Mouse (Mus musculus): Measurements from ENCODE around the gene Cpsf2.
"Not testable (repeated sequence)": the region's sequence is repeated elsewhere in the genome, so short reads cannot be mapped to it uniquely, and the experiment has no call there.

Gene Cpsf2

DNA sequence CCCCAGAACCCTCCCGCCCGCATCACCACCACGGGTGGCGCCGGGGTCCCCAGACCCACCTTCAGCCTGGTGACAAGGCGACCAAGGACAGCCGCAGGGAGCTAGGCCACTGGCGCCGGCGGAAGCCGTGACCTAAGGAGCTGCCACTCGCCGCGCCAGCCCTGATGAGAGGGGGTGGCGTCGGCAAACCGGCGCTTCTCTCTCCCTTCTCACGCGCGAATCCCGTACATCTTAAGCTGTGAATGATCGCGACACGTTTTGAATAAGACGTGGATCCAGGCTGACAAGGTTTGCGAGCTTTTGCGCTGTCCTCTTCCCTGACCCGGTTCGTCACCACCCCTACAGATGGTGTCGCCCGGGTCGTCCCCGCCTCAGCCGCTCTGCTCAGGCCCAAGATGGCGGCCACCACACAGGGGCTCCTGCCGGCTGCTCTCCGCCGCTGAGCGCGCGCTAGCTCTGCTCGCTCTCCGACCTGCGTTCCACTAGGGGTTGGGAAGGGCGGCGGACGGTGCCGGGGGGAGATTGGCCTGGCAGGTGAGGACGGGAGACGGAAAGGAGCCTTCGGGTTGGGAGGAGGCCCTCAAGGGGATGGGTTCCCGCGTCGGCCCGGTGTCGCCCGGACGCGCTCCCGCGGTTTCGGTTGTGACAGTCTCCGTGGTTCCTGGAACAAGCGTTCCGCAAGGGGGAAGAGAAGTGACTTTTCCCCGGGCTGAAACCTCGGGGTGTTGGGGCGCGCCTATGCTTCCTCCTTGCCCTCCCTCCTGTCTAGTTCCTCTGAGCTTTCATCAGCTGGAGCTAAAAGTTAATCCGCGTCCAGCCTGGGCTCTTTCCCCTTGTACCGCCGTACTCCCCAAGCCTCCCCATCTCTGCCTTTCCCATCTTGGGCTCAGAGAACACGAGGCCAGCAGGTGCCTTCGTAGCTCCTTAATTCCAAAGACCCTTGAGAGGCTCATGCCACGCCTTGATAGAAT lies at the start of gene Cpsf2:
Gene Cpsf2, plus strand, starts transcription at position 388 of the 971 bp plus-strand sequence.
- DNase-seq: peak; percentile 82

DNA sequence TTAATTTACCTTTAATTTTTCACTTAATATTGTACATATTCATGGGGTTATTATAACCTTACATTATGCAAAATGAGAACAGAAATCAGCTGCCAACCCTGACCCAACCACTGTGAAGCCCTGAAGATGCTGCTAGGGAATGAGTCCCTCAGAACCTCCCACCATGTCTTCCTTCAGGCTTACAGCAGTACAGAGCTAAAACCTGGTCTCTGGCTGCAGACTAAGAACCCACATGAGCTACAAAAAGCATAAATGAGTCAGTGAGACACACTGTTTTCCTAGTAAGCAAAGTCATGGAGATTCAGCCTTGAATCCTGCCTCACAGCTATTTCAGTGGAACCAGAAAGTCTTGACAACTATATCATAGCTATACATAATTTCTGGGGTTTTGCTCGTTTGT lies 47.4 kb upstream of the Cpsf2 start:
- DNase-seq: no peak

DNA sequence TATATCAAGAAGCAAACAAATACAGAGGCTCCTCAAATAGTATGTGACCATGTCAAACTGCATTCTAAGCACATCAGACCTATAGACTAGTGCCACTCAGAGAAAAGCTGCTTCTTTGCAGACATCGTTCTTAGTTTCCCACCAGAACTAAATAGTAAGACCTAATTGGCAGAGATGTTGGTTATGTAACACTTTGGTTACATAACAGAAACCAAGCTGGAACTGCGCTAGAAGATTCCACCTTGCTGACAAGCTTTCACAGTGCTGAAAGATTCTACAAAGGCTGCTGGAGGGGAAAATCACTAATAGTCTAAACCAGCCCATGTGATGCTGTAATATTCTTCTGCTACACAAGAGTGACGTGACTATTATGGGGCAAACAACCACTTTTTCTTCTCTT lies 40.6 kb upstream of the Cpsf2 start:
- DNase-seq: no peak

DNA sequence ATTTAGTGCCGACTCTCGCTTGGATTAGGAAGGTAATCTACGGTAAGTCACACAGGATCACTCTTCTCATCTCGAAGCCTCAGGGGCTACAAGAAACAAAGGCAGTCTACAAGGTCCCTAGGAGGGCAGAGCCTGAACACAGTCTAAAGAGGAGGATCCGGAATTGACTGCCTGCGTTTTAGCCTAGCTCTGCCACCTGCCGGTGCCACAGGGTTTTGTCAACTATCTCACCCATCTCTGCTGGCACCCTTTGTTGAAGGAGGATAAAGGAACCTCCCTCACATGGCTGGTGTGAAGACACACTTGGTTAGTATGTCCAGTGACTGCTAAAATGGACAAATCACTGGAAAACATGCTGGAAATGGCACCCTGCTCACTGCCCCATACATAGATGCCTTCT lies 38.2 kb upstream of the Cpsf2 start:
- DNase-seq: no peak

DNA sequence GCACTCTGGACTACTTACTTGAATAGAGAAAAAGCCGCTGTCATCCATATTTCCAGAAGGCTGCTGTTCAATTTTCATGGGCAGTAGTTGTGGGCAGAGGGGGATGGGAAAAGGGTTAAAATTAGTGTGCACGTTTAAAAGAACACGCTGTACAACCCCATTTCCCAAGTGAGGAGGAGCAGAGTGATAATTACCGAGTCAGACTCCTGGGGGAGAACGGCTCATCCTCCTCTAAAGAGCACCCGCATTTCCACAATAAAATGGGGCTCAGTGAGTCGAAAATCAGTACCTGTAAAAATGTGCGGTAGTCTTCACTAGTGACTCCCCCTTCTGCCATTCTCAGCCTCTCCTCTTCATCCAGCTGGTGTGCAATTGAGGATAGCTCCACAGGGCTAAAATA lies 27.8 kb upstream of the Cpsf2 start:
- no peak for DNase-seq

DNA sequence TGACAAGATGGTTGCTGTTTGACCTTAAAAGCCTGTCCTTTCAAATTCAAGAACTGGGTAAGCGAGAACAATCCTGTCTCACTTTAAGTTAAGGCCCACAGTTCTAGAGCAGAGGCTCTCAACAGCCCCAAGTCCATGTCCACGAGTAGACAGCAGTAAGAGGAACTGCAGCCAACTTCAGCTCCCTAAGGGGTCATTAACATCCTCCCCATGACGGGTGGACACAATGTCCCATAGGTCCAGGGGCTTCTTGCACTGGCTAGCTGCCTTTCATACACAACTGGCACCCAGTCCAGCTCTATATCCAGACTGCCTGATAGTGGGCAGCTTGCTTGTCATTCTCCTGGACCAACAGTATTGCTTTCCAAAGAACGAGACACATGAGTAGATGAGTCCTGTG lies 27.0 kb upstream of the Cpsf2 start:
- DNase-seq: no peak

DNA sequence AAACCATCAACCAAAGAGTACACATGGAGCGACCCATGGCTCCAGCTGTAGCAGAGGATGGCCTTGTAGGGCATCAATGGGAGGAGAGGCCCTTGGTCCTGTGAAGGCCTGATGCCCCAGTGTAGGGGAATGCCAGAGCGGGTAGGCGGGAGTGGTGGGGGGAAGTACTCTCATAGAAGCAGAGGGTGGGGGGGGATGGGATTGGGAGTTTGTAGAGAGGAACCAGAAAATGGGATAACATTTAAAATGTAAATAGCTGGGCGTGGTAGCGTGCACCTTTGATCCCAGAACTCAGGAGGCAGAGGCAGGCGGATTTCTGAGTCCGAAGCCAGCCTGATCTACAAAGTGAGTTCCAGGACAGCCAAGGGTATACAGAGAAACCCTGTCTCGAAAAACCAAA lies 20.0 kb upstream of the Cpsf2 start:
- not testable (repeated sequence) for DNase-seq

DNA sequence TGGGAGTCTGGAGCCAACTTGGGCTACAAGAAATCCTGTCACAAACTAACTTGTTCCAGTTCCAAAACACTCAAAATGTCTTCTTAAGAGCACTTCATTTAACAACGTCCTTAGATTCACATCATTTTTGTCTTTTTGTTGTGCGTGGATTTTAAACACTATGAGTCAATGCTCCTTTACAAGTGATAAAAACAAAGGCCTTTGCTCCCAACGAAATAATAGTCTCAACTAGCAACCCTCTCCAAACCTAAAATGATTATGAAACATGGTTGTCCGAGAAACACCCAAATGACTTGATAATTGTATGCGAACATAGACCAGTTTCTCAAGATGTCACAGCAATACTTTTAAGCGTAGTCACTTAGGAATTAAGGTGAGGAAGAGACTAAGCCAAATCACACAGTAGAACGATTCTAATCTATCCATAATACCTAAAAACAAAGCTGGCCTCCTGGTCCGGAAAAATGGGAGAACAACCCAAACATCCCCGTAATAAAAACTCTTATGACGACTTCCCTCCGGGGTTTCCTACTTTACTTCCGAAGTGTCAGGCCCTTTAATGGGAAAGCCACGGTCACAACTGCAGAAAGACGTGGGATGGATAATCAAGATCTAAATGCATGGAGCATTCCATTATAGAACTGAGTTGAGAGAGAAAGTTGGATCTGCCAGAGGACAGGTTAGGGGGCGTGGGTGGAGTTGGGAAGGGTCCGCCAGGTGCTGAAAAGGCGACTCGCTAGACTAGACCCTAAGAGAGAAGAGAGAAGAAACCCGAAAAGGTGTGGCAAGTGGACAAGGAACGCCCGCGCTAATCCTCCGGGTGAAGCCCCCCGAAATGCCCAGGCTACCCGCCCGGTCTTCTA lies 18.5 kb upstream of the Cpsf2 start:
- DNase-seq: no peak

DNA sequence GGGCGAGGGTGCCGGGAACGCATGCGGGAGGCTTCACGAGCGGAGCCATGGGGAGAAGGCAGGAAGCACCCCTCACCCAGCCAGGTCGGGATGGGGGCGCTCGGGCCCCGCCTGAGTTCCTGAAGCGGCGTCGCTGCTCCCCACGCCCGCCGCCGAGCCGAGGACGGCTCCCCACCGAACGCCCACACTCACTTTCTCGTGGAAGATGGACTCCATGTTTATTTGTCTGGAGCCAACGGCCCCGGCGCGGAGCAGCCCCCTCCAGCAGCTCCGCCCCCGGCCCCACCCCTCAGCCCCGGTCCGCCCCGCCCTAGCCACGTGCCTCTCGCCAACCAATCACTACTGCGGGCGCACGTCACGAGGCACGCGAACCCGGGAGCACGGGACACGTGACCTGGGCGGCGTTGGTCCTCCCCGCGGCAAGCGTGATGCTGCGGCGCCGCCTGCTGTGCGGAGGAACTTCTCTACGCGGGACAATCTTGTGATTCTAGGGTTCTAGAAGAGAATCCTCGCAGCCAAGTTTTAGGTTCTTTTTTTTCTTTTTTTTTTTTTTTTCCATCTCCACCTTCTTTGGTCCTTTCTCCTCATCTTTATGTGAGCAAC lies 17.7 kb upstream of the Cpsf2 start, which contains the start of gene Atxn3:
Gene Atxn3, minus strand, starts transcription at position 305 of the 603 bp plus-strand sequence.
- DNase-seq: peak; percentile 97

DNA sequence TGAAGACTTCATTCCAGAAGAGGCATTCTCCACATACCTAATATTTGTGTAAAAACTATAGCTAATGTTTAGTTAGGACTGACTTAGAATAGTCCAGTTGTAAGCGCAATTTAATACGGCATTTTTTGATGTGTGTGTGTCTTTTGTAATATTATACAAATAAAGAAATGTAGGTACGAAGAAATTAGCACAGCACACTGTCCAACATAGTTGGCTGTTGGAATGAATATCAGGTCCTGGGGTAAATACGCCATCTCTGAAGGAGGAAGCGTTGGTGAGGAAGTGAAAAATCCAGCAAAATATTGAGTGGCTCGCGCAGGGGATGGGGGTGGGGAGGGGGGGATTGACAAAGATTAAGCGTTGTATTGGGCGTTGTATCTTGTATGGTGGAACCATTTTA lies 17.2 kb upstream of the Cpsf2 start:
- DNase-seq: no peak

DNA sequence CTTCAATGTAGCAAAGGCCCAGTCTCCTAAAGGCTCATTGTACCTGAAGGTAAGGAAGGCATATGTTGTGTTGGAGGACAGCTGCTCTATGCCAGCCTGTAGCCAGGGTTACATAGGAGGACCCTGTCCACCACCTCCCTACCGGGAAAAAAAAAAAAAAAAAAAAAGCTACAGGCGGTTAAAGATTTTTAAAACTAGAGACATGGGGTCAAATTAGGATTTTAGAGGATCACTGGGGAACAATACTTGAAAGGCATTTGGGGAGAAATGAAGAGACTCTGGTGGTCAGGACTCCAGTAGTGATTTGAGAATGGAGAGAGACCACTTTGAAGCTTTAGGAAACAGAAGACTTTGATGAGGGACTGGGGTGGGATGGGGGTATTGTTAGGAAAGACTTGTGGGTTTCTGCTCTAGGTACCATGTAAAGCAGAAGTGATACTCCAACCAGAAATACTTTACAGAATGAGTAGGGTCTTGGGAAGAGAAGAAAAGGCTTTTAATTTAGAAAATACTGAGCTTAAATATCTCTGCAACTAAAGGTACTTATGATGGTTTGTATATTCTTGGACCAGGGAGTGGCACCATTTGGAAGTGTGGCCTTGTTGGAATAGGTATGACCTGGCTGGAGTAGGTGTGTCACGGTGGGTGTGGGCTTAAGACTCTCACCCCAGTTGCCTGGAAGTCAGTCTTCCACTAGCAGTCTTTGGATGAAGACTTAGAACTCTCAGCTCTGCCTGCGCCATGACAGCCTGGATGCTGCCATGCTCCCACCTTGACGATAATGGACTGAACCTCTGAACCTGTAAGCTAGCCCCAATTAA lies 16.6 kb upstream of the Cpsf2 start:
- DNase-seq: not testable (repeated sequence)

DNA sequence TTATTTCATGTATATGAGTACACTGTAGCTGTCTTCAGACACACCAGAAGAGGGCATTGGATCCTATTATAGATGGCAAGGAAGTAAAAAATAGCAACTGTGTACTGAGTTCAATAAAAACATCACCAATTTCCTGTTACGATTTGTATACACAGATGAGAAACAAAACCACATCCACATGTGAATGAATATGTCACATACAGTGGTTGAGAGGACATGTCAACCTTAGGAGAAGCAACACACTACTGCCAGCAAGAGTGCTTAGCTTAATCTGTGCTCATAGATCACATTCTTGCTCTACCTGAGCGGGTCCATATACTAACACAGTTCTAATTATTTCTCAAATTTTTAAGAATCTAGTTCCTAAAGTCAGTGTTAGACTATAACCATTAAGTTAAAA lies 4.5 kb upstream of the Cpsf2 start:
- DNase-seq: no peak

DNA sequence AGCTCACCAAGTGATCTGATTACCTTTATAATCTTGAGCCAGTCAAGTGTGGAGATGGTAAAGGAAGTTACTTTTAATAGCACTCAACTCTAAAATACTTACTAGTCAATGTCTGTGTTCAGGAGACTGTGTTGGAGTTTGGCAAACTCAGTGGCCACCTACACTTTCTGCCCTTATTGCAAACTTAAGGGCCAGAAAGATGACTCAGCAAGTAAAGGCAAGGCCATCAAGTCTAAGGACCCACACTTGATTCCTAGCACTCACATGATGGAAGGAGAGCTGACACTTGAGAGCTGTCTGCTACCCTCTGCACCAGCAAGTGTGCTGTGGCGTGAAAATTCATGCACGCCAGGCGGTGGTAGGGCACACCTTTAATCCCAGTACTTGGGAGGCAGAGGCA lies 3.6 kb upstream of the Cpsf2 start:
- DNase-seq: no peak

DNA sequence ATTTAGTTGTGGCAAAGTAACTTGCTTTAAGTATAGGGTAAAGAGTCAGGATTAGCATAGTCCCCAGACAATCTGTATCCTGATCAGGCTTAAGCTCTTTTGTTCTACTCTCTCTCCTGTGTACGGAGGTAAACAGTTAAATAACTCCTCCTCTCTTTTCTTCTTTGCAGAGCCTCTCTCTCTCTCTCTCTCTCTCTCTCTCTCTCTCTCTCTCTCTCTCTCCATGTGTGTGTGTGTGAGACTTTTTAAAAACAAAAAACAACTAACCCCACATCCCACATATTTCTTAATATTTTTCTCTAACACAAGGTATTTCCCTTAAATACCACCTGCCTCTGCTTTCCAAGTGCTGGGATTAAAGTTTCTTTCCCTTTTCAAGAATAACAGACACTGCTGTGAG lies 1.2 kb upstream of the Cpsf2 start:
- no peak for DNase-seq

DNA sequence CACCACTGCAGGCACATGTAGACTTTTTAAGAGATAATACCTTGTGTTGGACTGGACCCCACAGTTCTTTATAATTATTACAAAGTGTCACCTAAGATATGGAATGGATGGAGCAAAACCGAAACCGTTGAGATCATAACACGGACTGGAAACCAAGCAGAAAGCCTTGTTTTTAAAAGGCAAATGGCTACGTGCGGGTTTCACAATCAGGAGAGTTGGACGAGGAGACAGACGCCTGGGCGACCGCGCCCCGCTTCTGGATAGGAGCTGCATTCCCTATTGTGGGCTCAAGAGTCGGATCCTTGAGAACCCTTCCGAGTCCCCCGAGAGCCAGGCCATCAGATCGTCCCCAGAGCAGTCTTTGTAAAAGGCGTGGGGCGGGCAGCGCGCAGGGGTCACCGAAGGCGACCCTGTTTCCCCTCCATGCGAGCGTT lies 604 bp upstream of the Cpsf2 start:
- DNase-seq: peak; percentile 25

DNA sequence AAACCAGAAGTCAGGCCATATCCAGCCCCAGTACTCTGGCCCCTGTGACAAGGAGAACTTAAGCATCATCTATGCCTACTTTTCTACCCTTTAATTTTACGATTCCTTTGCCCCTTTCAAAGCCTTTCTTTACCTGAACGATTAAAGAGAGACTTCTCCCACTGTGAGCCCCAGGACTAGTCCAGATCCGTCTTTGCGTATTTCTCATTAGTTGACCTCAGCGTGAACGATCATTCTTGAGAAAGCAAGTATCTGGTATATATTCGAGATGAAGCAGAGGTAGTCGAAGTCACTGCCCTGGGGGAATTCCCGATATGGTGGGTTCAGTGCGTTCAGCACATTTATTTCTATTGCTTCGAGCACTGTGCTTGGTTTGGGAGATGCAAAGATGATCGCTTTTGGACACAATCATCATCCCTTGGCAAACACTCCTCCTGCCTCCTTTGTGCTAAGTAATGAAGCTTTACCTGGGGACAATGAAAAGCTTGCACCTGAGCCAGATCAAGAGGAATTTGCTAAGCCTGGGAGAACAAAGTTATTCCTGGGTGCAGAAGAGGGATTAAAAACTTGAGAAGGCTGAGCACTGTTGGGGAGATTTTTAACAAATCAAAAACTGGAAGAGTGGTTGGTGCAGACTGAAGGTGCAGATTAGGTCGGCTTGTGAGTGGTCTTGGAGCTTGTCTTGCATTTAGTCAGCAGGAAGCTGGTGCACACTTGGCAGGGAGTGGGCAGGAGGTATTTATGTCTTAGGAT lies 1.0 kb downstream of the Cpsf2 start:
- DNase-seq: no peak

DNA sequence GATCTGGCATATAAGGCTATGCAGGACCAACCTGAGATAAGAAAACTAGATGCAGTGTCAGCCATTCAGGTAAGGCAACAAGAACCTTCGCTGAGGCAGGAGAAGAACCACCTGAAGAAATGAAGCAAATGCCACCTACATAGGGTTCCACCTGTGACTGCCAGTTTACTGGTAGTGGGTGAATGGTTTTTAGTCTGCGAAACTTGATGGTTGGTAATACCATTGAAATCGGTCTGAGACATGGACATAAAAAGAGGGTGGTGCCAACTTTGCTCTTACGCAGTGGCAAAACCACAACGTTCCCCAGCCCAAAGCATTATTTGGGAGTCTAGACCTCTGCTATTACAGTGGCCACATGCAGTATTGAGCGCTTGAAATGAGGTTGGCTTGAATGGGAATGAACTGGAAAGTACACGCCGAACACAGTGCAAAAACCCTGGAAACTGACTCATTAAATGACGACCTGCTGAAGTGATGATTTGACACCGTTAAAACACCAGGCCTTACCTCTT lies 1.7 kb downstream of the Cpsf2 start:
- no peak for DNase-seq

DNA sequence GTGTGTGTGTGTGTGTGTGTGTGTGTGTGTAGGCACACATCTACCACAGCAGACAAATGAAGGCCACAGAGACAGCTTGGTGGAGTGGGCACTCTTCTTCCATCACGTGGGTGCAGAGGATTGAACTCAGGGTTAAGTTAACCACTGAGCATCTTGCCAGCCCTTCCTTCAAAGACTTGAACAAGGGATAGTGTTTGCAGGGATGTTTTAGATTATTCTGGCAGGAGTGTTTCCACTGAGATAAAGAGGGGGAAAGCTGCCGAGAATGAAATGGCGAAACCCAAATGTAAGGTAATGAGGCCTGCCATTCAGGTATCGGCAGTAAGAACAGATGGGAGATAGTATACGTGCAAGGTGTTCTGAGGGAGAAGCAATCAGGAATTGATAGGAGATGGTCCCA lies 2.4 kb downstream of the Cpsf2 start:
- no peak for DNase-seq

DNA sequence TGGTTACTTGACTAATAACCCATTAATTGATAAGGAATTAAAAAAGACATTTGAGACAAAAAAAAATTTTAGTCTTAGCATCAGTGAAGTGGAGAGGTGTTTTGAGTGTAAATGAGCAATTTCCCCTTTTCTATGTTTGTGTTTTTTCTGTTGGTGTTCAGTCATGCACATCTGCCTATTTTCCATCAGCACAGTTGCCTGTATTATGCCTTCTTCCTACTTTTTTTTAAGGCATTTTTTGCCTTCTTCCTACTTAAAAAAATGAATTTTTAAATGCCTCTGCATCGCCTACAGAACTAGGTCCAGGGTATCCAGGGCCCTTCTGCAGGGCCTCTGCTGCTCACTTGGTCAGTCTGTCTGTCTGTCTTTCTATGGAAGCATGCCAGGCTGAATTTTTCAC lies 2.8 kb downstream of the Cpsf2 start:
- DNase-seq: no peak

DNA sequence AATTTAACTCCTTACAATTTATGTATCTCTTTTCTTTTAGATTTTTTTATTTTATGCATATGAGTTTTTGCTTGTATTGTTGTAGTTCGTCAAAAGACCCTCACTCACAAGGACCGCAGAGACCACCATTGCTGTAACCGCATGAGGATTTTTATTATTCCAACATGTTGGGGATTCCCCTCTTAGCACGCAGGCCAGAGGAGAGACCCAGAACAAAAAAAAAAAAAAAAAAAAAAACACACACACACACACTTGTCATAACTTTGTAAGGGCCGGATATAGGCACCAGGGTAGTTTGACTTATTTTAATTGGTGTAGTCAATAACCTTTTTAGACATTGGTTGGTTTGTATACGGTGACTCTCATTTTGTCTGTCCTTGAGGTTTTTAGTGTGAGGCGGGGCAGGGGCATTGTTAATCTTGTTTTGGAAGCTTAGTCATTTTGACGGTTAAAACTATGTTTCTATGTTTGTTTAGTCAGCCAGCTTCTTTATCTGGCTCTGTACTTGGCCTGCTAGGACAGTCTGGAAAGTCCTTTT lies 3.5 kb downstream of the Cpsf2 start:
- no peak for DNase-seq

DNA sequence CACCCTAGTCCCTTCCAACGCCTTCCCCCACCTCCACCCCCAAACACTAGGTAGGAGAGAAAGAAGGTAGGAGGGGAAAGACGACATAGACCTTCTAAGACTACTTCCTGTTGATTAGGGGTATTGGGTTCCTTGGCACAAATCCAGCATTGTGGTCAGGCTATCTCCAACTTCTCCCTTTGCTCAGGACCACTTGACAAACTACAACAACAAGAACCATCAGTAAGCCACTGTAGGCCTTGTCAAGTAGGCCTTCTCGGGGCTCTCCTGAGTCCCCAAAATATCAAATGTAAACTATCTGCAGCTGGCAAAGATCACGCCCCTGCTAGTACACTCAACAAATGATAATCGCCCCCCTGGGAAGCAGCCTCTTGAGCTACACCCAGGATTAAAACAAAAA lies 4.5 kb downstream of the Cpsf2 start:
- no peak for DNase-seq

All from layer of hippocampus, adult 9-11 months (tissue).